Mouse (Mus musculus): ENCODE data around the gene Cd3eap.

The Cd3eap gene

GRCm38 (mm10) chr7:19359299-19359891 is at the start of gene Cd3eap, which contains the start of gene Ppp1r13l:
Gene Cd3eap (minus strand): TSS chr7:19359483.
Gene Ppp1r13l (plus strand): TSS chr7:19359749.
- in situ Hi-C loops (cut with MboI, MseI), result no loop called here

GRCm38 (mm10) chr7:19405417-19405816 is 46.1 kb upstream of the Cd3eap start:
- in situ Hi-C loops (cut with MboI, MseI), result loop anchor here in 1 of 2 experiments (10.0 kb wide), 1 partner anchor 529 kb away; no protein-coding TSS in a partner anchor

- in situ Hi-C loops (cut with MboI, MseI), result loop anchor here in 1 of 2 experiments (10.0 kb wide), 1 partner anchor 530 kb away; no protein-coding TSS in a partner anchor
Measured at GRCm38 (mm10) chr7:19404476-19404875, 45.2 kb upstream of the Cd3eap start, which contains the start of gene Ckm. Gene Ckm (plus strand): TSS chr7:19404776.

- in situ Hi-C loops (cut with MboI, MseI), result loop anchor here in 1 of 2 experiments (10.0 kb wide), 1 partner anchor 531 kb away; no protein-coding TSS in a partner anchor
Measured at GRCm38 (mm10) chr7:19403731-19404296, 44.5 kb upstream of the Cd3eap start, which contains the start of gene Klc3. Gene Klc3 (minus strand): TSS chr7:19404104.

GRCm38 (mm10) chr7:19402535-19403112 is 43.3 kb upstream of the Cd3eap start:
- in situ Hi-C loops (cut with MboI, MseI), result loop anchor here in 1 of 2 experiments (10.0 kb wide), 1 partner anchor 532 kb away; no protein-coding TSS in a partner anchor

- in situ Hi-C loops (cut with MboI, MseI), result loop anchor here in 1 of 2 experiments (10.0 kb wide), 1 partner anchor 534 kb away; no protein-coding TSS in a partner anchor
Measured at GRCm38 (mm10) chr7:19400946-19401345, 41.7 kb upstream of the Cd3eap start.

GRCm38 (mm10) chr7:19399496-19400280 is 40.4 kb upstream of the Cd3eap start:
- in situ Hi-C loops (cut with MboI, MseI), result loop anchor here in 1 of 2 experiments (10.0 kb wide), 1 partner anchor 535 kb away; no protein-coding TSS in a partner anchor

- in situ Hi-C loops (cut with MboI, MseI), result no loop called here
Measured at GRCm38 (mm10) chr7:19394484-19394883, 35.2 kb upstream of the Cd3eap start.

GRCm38 (mm10) chr7:19388699-19389413 is 29.6 kb upstream of the Cd3eap start:
- in situ Hi-C loops (cut with MboI, MseI), result no loop called here

- in situ Hi-C loops (cut with MboI, MseI), result no loop called here
Measured at GRCm38 (mm10) chr7:19383708-19384107, 24.4 kb upstream of the Cd3eap start.

- in situ Hi-C loops (cut with MboI, MseI), result no loop called here
Measured at GRCm38 (mm10) chr7:19382166-19382541, 22.9 kb upstream of the Cd3eap start.

- in situ Hi-C loops (cut with MboI, MseI), result no loop called here
Measured at GRCm38 (mm10) chr7:19381377-19382165, 22.3 kb upstream of the Cd3eap start, which contains the start of gene Ercc2. Gene Ercc2 (plus strand): TSS chr7:19382010.

GRCm38 (mm10) chr7:19378049-19378448 is 18.8 kb upstream of the Cd3eap start:
- in situ Hi-C loops (cut with MboI, MseI), result no loop called here

- in situ Hi-C loops (cut with MboI, MseI), result no loop called here
Measured at GRCm38 (mm10) chr7:19376019-19376418, 16.7 kb upstream of the Cd3eap start.

- in situ Hi-C loops (cut with MboI, MseI), result no loop called here
Measured at GRCm38 (mm10) chr7:19375368-19375767, 16.1 kb upstream of the Cd3eap start.

GRCm38 (mm10) chr7:19373367-19373766 is 14.1 kb upstream of the Cd3eap start:
- in situ Hi-C loops (cut with MboI, MseI), result no loop called here

GRCm38 (mm10) chr7:19369823-19370425 is 10.6 kb upstream of the Cd3eap start:
- in situ Hi-C loops (cut with MboI, MseI), result loop anchor here in 1 of 2 experiments (10.0 kb wide), 1 partner anchor 65 kb away; no protein-coding TSS in a partner anchor

- in situ Hi-C loops (cut with MboI, MseI), result loop anchor here in 1 of 2 experiments (10.0 kb wide), 1 partner anchor 64 kb away; no protein-coding TSS in a partner anchor
Measured at GRCm38 (mm10) chr7:19368380-19368779, 9.1 kb upstream of the Cd3eap start.

GRCm38 (mm10) chr7:19365376-19365775 is 6.1 kb upstream of the Cd3eap start:
- in situ Hi-C loops (cut with MboI, MseI), result loop anchor here in 1 of 2 experiments (10.0 kb wide), 1 partner anchor 61 kb away; no protein-coding TSS in a partner anchor

Data from T-helper 17 cell (primary cell).